In the genomic region with DNA sequence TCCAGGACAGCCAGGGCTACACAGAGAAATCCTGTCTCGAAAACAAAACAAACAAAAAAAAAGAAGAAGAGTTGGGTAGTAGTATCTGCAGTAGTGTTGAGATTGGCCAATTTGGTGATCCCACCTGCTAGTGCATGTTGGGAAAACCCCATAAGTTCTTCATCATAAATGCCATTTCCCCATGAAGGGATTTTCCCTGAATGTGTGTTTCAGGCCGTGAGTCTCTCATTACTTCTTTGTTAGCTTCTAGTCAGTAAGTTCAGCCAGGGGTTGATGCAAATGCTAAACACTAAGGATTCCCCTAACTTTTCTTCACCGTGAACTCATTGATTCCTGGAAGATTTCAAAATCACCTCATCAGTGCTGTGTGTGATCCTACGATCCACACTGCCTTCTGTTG, we compare ENCODE assay signal across 1 mouse cellular context.
A peak's percentile ranks its signal among the peaks of the same experiment; 100 is the strongest.
TF ChIP-seq lines count a peak whose summit lies in the region.

No protein-coding gene starts in this region.

TF ChIP-seq in CH12.LX, 34 proteins besides CTCF, POLR2A, EP300 and RAD21 (continued from another document):
- TF ChIP-seq CHD1 (IDR thresholded peaks at IDR 0.05; ENCODE audit: low read depth, low read length): no peak
- peak; percentile 85 for TF ChIP-seq TCF12 (IDR thresholded peaks at IDR 0.05; ENCODE audit: low read depth, low read length)
- TF ChIP-seq MYC (IDR thresholded peaks at IDR 0.05; ENCODE audit: low read depth, low read length): peak; percentile 86
- no peak for TF ChIP-seq ZKSCAN1 (IDR thresholded peaks at IDR 0.05; ENCODE audit: borderline replicate concordance, low read depth, low read length)
- TF ChIP-seq UBTF (IDR thresholded peaks at IDR 0.05; ENCODE audit: low read depth, low read length): no peak
- TF ChIP-seq TBP (conservative IDR thresholded peaks at IDR 0.05; ENCODE audit: low read depth, low read length): peak; percentile 57; the same call in 1 of the 2 replicates
- no peak for TF ChIP-seq NRF1 (IDR thresholded peaks at IDR 0.05; ENCODE audit: low read depth, low read length)
- no peak for TF ChIP-seq ZC3H11A (IDR thresholded peaks at IDR 0.05; ENCODE audit: low read depth, low read length)
- no peak for TF ChIP-seq USF1 (IDR thresholded peaks at IDR 0.05; ENCODE audit: low read depth, low read length)
- TF ChIP-seq MAFK (IDR thresholded peaks at IDR 0.05; ENCODE audit: insufficient replicate concordance, low read length): no peak
- no peak for TF ChIP-seq HCFC1 (IDR thresholded peaks at IDR 0.05; ENCODE audit: low read depth, low read length)
- TF ChIP-seq SIN3A (IDR thresholded peaks at IDR 0.05; ENCODE audit: low read length): no peak
- TF ChIP-seq GABPA (IDR thresholded peaks at IDR 0.05; ENCODE audit: insufficient replicate concordance, low read depth, low read length): no peak
- TF ChIP-seq IRF4 (IDR thresholded peaks at IDR 0.05; ENCODE audit: low read depth, low read length): peak; percentile 79
- no peak for TF ChIP-seq MAZ (IDR thresholded peaks at IDR 0.05; ENCODE audit: low read depth, low read length)
- TF ChIP-seq ZMIZ1 (IDR thresholded peaks at IDR 0.05; ENCODE audit: low read depth, low read length): no peak
TF ChIP-seq in CH12.LX: peak in this region for 12.
